Mouse (Mus musculus) left cerebral cortex, adult 8-10 months (tissue): Measurements from ENCODE around the gene 4933411K16Rik. TPM values are rescaled to one million over a fixed set of nuclear protein-coding genes. Genes with fewer than 3 reads are reported as not detected.

Source experiments
- DNase-seq, 2 experiments: peaks; one replicate each; pipeline ENCODE4 v3.0.0; 2022; ENCODE audit warnings: low spot score in 2 of 2
- total RNA-seq, 4 experiments: library from RNA; stranded (reverse); gene quantifications; 2 replicates each; pipeline ENCODE4 v1.2.4; 2022

Gene 4933411K16Rik
- total RNA-seq = 1 to 10 TPM in 1 of 4 experiments, under 1 TPM in 3; 0.36 to 1.2 (median 0.84) TPM

DNA sequence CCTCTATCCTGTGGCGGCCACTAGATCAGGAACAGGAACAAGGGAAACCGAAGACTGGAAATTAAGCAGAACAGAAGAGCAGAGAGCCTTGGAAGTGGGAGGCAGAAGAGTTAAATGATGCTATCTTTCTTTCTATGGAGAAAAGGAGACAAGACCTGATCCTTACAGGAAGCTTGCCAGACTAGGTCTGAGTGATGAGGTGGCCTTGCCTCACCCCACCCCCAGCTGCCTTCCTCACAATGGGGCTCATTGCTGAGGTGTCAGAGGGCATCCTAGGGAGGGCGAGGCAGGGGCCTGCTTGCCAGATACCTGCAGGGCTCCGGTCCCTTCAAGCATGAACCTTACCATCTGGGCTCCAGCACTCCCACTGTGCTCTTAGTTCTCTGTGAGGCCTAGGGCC lies at the start of gene 4933411K16Rik:
TSS of gene 4933411K16Rik (plus strand) at position 301 of the 400 bp plus-strand sequence.
- DNase-seq = no peak

DNA sequence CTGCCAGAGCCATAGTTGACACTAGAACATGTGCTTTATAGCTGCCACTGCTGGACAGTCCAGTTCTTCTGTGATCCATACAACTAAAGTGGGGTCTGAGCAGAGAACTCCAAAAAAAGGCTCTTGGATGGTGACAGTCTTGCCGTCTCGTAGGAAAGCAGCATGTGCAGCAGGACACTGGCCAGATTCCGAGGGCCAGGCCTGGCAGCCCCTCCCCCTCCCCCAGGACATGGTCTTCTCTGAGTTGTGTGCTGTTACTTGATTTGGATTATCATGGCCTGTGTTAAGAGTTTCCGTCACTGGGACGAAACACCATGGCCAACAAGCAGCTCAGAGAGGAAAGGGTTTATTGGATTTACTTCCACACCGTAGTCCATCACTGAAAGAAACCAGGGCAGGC lies 47.8 kb upstream of the 4933411K16Rik start:
- no peak for DNase-seq

DNA sequence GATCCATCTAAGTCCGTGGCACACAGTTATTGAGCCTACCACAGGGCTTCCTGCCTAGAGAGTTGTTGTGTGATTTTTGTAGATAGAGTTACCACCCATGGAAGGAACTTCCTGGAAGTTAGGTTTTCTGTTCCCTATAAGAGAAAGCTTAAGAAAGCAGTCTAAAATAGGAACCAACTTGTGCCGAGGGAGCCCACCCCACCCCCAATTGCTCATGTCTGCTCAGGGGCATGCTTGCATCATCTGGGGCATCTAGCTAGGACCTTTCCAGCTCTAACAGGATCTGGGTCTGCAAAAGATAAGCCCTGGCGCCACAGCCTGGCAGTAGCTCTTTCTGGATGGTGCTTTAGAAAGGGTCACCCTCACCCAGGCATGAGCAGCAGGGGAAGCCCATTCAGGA lies 46.4 kb upstream of the 4933411K16Rik start:
- no peak for DNase-seq

GRCm38 (mm10) chr19:42006568-42006967 lies 45.5 kb upstream of the 4933411K16Rik start:
- no peak for DNase-seq

DNA sequence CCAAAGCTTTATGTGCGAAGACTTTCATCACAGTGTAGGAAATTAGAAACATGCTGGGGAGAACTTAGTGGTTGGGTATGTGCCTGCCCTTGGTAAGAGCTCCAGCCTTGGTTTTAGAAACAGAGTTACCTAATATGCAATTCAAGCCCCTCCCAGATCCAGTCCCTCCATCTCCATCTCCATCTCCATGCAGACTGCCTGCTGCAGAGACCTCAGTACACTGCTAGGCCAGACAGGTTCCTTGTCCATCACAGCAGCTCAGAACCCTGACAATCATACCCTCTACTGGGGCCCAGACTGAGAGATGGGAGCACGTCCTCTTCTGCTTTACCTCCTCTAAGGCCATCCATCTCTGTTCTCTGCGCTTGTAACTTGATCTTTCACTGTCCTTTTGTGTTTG lies 43.5 kb upstream of the 4933411K16Rik start:
- DNase-seq = no peak

- DNase-seq = no peak
Measured at GRCm38 (mm10) chr19:42009067-42009466, 43.0 kb upstream of the 4933411K16Rik start.

DNA sequence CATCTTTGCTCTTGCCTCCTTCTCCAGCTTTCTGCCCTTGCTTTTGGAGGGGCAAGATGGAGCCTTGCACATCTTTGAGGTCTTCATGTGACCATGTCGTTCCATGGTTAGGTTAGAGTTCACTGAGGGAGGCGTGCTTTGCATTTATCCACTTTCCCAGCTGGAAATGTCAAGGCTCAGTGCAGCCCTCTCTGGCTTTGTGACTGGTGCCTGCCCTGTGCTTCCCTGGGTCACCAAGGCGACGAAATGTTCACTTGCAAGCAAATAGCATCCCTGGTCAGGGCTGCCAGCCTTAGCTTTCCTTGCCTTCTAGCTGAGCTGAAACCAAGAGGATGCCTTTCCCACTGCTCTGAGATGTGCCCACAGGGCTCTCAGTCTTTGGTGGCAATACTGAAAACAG lies 41.6 kb upstream of the 4933411K16Rik start:
- DNase-seq = no peak

- no peak for DNase-seq
Measured at GRCm38 (mm10) chr19:42011123-42011522, 40.9 kb upstream of the 4933411K16Rik start.

DNA sequence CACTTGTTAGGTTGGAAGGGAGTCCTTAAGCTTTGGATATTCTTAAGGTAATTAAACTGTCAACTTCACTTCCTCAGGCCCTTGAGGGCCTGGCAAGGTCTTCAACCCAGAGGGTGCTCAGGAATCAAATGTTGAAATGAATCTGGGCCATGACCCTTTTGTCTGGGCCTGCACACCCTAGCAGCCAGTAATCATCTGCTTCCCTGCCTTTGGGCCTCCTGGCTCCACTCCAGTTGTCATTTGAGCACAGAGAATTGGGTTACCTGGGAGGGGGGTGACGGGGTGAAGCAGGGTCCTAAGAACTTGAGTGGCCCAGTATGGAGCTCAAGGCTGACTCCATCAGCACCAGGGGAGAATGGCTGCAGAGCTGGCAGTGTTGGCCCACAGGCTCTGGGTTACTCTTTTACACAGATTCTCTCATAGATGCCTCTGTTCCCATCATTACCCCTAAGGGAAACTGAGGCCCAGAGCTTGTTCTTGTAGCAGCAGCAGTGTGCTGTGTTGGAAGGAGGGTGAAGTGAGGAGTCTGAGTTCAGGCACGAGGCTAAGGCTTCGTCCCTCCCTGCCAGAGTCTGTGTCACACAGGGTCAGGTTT lies 37.7 kb upstream of the 4933411K16Rik start:
- DNase-seq = no peak

DNA sequence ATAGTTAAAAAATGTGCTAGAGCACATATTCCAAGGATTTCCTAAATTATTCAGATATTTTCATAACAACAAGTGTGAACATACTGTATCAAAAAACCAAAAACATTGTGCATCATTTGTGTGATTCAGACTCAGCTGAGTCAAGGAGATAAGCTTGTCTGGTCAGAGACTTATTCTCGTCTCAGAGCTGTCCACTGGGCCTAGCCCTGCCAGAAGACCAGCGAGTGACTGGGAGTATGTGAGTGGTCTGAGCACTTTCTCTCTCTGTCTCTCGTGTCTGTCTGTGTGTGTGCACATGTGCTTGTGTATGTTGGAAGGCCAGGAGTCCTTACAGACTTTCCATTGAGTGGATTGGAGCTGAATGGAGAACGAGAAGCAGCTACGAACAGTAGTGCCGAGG lies 37.0 kb upstream of the 4933411K16Rik start:
- no peak for DNase-seq

- DNase-seq = no peak
Measured at GRCm38 (mm10) chr19:42016251-42016650, 35.8 kb upstream of the 4933411K16Rik start.

GRCm38 (mm10) chr19:42016840-42017239 lies 35.2 kb upstream of the 4933411K16Rik start:
- peak; percentile 18 to 72 for DNase-seq

- DNase-seq = peak; percentile 18 to 69
Measured at GRCm38 (mm10) chr19:42017399-42018247, 34.4 kb upstream of the 4933411K16Rik start.

DNA sequence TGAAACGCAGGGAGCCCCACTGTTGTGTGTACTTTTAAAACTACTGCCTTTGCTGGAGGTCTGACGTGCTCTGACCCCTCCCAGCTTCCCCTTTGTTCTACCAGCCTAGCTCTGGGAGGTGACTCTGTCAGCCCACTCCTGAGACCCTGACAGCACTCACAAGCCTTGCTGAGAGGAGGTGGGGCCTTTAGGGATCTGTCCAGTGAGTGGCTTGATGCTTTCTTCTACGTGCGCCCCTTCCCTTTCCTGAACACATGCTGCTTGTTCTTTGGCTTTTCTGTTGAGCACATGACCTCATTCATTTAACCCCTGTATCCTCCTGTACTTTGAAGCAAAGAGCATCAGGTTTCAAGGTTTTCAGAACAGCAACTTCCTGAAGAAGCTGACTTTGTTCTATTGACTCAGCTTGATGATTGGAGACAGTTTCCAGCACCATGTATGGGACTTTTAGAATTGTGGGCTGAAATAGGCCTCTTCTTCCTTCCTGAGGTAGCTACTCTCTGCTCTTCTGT lies 33.0 kb upstream of the 4933411K16Rik start:
- no peak for DNase-seq

- DNase-seq = no peak
Measured at GRCm38 (mm10) chr19:42021681-42022541, 30.1 kb upstream of the 4933411K16Rik start.

DNA sequence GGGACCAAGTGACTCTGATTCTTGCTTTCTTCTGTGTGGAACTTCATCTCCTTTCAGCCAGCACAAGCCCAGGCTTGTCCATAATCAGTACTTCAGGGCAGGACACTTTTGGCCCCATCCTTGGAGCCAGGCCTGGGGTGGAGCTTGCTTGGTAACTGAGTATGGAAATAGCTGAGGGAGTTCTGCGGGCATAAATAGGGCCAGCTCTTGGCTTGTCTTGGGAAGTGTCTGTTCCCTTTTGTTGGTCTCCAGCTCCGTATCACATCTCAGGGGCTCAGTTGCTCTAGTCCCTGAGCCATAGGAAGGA lies 29.6 kb upstream of the 4933411K16Rik start:
- DNase-seq = no peak

DNA sequence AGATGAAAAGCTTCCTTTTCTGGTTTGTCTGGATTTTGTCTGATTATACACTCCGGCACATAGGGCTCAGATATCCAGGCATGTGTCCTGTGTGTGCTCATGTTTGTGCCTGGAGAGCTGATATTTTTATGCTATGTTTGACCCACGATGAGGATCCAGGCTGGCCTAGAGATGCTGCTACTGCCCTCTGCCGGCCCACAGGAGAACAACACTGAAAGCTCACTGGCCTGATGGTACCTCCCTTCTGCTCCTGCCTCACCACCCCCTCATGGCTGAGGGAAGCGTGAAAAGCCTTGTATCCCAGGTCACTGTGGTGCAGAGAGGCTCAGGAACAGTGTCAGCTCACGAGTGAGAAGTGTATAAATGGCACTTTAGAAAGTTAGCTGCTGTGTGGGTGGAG lies 25.9 kb upstream of the 4933411K16Rik start:
- DNase-seq = peak; percentile 61 to 76

- no peak for DNase-seq
Measured at GRCm38 (mm10) chr19:42031112-42031511, 20.9 kb upstream of the 4933411K16Rik start.

- no peak for DNase-seq
Measured at GRCm38 (mm10) chr19:42033611-42034010, 18.4 kb upstream of the 4933411K16Rik start.

GRCm38 (mm10) chr19:42034146-42034775 lies 17.8 kb upstream of the 4933411K16Rik start:
- no peak for DNase-seq

GRCm38 (mm10) chr19:42034881-42035455 lies 17.1 kb upstream of the 4933411K16Rik start:
- DNase-seq = no peak
